Mouse (Mus musculus) heart, postnatal 0 days (tissue): ENCODE results near the gene Zdhhc17. TPM values are rescaled to one million over a fixed set of nuclear protein-coding genes. Genes with fewer than 3 reads are reported as not detected.

Experiments
- ATAC-seq: fragments of 200-750 bp; cut with Nextera tagmentation; 2 replicates; pipeline ENCODE4 v1.8.0; 2017; ENCODE audit warnings: low read depth, moderate number of reproducible peaks, moderate library complexity; ENCODE audit not compliant: insufficient read depth
- DNase-seq: peaks from one replicate; pipeline ENCODE4 v3.0.0-alpha.2; 2016; ENCODE audit warnings: low spot score
- H3K27ac ChIP-seq: fragments of 300-500 bp; sonication (generic); 2 replicates; pipeline ENCODE4 v1.5.1; 2014; ENCODE audit warnings: low read depth, mild to moderate bottlenecking
- H3K27me3 ChIP-seq: fragments of 300-500 bp; sonication (generic); 2 replicates; pipeline ENCODE4 v1.6.1; 2014; ENCODE audit warnings: low read length, mixed read lengths; ENCODE audit not compliant: control insufficient read depth, insufficient read depth
- H3K36me3 ChIP-seq: fragments of 300-500 bp; sonication (generic); replicated peaks from 2 replicates; pipeline ENCODE4 v1.6.1; 2014; ENCODE audit warnings: low read length, mixed read lengths; ENCODE audit not compliant: control insufficient read depth, insufficient read depth
- H3K4me1 ChIP-seq: fragments of 300-500 bp; sonication (generic); 2 replicates; pipeline ENCODE4 v1.6.1; 2014; ENCODE audit warnings: antibody characterized with exemption; ENCODE audit not compliant: control insufficient read depth, insufficient read depth
- H3K4me2 ChIP-seq: fragments of 300-500 bp; sonication (generic); 2 replicates; pipeline ENCODE4 v1.6.1; 2014; ENCODE audit warnings: low read depth, mild to moderate bottlenecking, low read length, moderate library complexity
- H3K4me3 ChIP-seq: fragments of 300-500 bp; sonication (generic); 2 replicates; pipeline ENCODE4 v1.5.1; 2014; ENCODE audit warnings: low read depth, low read length
- H3K9ac ChIP-seq: fragments of 300-500 bp; sonication (generic); replicated peaks from 2 replicates; pipeline ENCODE4 v1.6.1; 2014; ENCODE audit warnings: low read depth, low read length, mixed read lengths
- H3K9me3 ChIP-seq: fragments of 300-500 bp; sonication (generic); replicated peaks from 2 replicates; pipeline ENCODE4 v1.6.1; 2016; ENCODE audit warnings: low read length; ENCODE audit not compliant: control insufficient read depth
- CTCF ChIP-seq: IDR thresholded peaks from 2 replicates; pipeline ENCODE4 v1.5.1; 2016; ENCODE audit warnings: antibody characterized with exemption, control low read depth, low read depth
- EP300 ChIP-seq: IDR thresholded peaks from 2 replicates; pipeline ENCODE4 v1.6.1; 2016; ENCODE audit warnings: antibody characterized with exemption, low read depth
- WGBS: fragments of 180-500 bp; shearing (Covaris S2); extraction: QIAGEN DNeasy Blood & Tissue Kit; methylation state at CpG from one replicate; pipeline ENCODE4 v1.1.7; 2014; 5-methylcytosine and 5-hydroxymethylcytosine counted together
- polyA plus RNA-seq: library from polyadenylated mRNA; unstranded; fragments of >200 nt; fragmentation: Nextera tagmentation; extraction: Ambion mirVana; gene quantifications from 2 replicates; pipeline ENCODE4 v1.2.1, GENCODE M21; 2015
- total RNA-seq: library from RNA; depleted of rRNA; stranded (reverse); fragments of >200 nt; gene quantifications from 2 replicates; pipeline ENCODE4 v1.2.3, GENCODE M21; 2014; ENCODE audit warnings: low replicate concordance

The Zdhhc17 gene
- total and polyA plus RNA-seq, 2 experiments from 2014 or later: 14.9 to 35.5 TPM

DNA sequence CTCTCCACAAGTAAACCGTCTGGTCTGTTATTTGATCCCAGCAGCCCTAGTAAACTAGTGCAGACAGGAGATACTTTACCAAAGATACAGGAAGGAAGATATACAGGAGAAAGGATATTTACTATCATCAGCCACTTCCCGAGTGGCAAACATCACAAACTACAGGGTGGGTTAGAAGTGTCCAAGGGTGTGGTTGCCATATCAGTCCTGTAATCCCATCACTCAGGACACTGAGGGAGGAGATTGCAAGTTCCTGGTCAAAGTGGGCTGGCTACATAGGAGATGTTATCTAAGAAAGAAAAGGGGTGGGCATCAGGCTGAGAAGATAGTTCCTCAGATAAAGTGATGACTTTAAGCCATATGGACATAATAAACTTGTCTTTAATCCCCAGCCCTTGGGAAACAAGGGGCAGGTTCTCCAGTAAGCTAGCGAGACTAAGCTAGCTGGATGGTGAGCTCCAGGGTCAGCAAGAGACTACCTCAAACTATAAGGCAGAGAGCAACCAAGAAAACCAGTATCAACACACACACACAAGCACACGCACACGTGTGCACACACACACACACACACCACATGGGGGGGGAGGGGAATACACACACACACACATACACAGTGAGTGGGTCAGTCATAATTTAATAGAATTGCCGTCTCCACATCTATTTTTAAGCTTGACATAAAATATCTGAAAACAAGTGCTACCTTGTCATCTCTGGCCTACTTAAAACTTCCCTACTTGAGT lies 18.5 kb downstream of the Zdhhc17 start:
- ATAC-seq (no peak), DNase-seq (no peak)
- Histone ChIP-seq H3K9me3 (no peaks in the 10 kb centered on the region), H3K9ac (no peak overlapping the region), H3K4me1 (peaks cover 8% of the 10 kb centered on the region), H3K36me3 (no peaks in the 10 kb centered on the region), H3K27me3 (no peaks in the 10 kb centered on the region), H3K27ac (peak overlapping the region; percentile 4; the same call in 1 of the 2 replicates), H3K4me2 (no peak overlapping the region), H3K4me3 (no peak overlapping the region)
- TF ChIP-seq CTCF (no peak), EP300 (no peak)
- WGBS: 60% methylated on average over 6 of the region's 6 CpGs

DNA sequence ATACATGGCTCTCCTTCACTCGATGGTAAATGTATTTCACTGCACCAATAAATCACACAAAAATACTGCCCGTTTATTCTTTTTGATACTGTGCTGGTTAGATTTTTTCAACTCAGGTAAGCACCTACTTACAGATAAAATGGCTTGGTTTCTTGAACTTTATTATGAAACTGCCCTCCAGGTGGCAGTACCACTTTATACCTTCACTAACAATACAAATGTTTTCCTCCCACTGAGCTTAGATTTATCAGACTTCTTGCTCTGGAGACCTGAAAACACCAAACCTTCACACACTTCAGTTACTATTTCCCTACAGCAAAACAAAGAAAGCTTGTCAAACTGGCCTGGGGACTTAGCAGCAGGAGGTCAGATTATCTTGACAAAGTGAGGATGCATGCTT lies 20.2 kb downstream of the Zdhhc17 start:
- H3K36me3 ChIP-seq: no peaks in the 10 kb centered on the region
- no peak for TF ChIP-seq EP300
- peak; percentile 37 for TF ChIP-seq CTCF
- H3K4me1 ChIP-seq: peaks cover 16% of the 10 kb centered on the region
- ATAC-seq: no peak
- no peak overlapping the region for H3K4me2 ChIP-seq
- H3K27ac ChIP-seq: no peak overlapping the region
- no peak overlapping the region for H3K4me3 ChIP-seq
- DNase-seq: peak; percentile 59
- no peak overlapping the region for H3K9ac ChIP-seq
- H3K9me3 ChIP-seq: no peaks in the 10 kb centered on the region
- 48% methylated on average over 2 of the region's 2 CpGs for WGBS
- no peaks in the 10 kb centered on the region for H3K27me3 ChIP-seq

DNA sequence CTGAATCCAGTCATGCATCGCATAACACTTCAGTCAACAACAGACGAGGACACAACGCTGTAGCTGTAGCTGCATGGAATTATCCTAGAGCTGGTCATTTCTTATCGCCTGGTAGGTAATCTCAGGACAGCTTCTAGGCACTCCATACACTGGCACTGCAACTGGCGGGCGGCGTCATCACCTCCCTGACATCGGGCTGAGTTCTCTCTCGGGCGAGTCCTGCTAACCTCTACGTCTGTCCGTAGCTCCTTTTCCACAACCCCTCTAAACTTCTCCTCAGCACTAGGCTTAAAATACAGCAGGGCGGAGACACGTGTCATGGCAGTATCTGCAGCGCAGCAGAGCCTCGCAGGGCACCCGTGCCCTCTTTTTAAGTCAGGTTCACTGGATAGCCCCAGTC lies 23.3 kb downstream of the Zdhhc17 start:
- peak; percentile 86 for ATAC-seq

DNA sequence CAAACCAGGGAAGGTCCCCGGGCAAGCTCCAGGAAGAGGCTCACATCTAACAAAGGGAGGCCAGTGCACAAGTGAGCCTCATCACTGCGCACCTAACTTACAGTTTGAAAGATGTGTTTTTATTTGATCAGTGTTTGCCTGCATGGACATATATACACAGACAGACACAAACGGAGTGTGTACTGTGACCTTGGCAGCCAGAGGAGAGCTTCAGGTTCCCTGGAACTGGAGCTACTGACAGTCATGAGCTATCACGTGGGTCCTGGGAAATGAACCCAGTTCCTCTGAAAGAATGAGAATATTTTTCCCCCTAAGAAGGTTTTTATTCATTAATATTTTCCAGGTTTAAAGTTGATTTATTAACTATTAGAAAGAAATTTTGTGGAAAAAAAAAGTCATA lies 27.2 kb downstream of the Zdhhc17 start:
- 74% methylated on average over 4 of the region's 4 CpGs for WGBS
- 0 out of 2 replicates have a peak, but pooled peaks cover 13% of the 10 kb centered on the region for H3K4me1 ChIP-seq
- no peaks in the 10 kb centered on the region for H3K27me3 ChIP-seq
- DNase-seq (no peak), ATAC-seq (no peak)
- no peak overlapping the region for H3K4me2 ChIP-seq
- H3K9ac ChIP-seq: no peak overlapping the region
- H3K27ac ChIP-seq: no peak overlapping the region
- TF ChIP-seq EP300 (no peak), CTCF (no peak)
- no peaks in the 10 kb centered on the region for H3K9me3 ChIP-seq
- H3K36me3 ChIP-seq: peaks cover 21% of the 10 kb centered on the region
- H3K4me3 ChIP-seq: no peak overlapping the region

More for the DNA sequence above, 23.3 kb downstream of the Zdhhc17 start:
- H3K27ac ChIP-seq: peak overlapping the region; percentile 65
- H3K27me3 ChIP-seq: no peaks in the 10 kb centered on the region
- H3K4me3 ChIP-seq: 0 out of 2 replicates have a peak overlapping the region, but pooled peaks have one; percentile 2
- H3K4me2 ChIP-seq: peak overlapping the region; percentile 50
- 40% methylated on average over 17 of the region's 17 CpGs for WGBS
- no peaks in the 10 kb centered on the region for H3K9me3 ChIP-seq
- H3K4me1 ChIP-seq: peaks cover 13% of the 10 kb centered on the region; the same call in 1 of the 2 replicates
- peak; percentile 50 for DNase-seq
- TF ChIP-seq CTCF (no peak), EP300 (no peak)
- H3K9ac ChIP-seq: no peak overlapping the region
- H3K36me3 ChIP-seq: no peaks in the 10 kb centered on the region

DNA sequence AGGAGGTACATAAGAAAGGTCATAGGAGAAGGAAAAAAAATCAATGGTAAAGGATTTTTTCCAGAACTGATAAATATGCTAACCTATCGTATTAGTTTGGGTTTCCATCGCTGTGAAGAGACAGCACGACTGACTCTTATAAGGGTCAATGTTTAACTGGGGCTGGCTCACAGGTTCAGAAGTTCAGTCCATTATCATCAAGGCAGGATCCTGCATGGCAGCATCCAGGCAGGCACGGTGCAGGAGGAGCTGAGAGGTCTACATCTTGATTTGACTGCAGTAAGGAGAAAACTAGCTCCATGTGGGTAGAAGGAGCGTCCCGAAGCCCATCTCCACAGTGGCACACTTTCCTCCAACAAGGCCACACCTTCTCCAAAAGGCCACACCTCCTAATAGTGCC lies 29.5 kb downstream of the Zdhhc17 start:
- Histone ChIP-seq H3K36me3 (peaks cover 27% of the 10 kb centered on the region), H3K4me1 (no peaks in the 10 kb centered on the region), H3K27ac (no peak overlapping the region), H3K27me3 (no peaks in the 10 kb centered on the region), H3K9ac (no peak overlapping the region), H3K9me3 (no peaks in the 10 kb centered on the region), H3K4me3 (no peak overlapping the region), H3K4me2 (no peak overlapping the region)
- WGBS: 95% methylated on average over 6 of the region's 6 CpGs
- TF ChIP-seq CTCF (no peak), EP300 (no peak)
- ATAC-seq (no peak), DNase-seq (no peak)

DNA sequence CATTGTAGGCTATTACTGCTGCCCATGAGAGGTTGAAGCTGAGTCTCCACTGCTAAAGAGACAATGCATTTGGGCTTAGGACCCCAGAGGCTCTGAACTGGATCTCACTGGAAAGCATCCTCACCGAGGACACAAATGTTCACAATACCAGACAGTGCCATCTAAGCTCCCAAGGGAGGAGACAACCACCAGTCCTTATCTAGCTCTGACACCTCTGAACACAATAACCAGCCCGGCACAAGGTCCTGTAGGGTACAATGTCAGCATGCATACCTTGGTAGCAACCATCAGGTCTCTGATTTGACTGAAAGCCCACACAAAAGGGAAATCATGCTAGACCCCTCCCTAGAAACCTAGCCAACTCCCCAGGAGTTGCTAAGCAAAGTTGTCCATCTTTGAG lies 30.5 kb downstream of the Zdhhc17 start:
- H3K27ac ChIP-seq: no peak overlapping the region
- no peak overlapping the region for H3K4me2 ChIP-seq
- no peak for ATAC-seq
- no peak overlapping the region for H3K4me3 ChIP-seq
- no peak for DNase-seq
- H3K27me3 ChIP-seq: no peaks in the 10 kb centered on the region
- TF ChIP-seq EP300 (no peak), CTCF (no peak)
- 41% methylated on average over 2 of the region's 2 CpGs for WGBS
- H3K9me3 ChIP-seq: no peaks in the 10 kb centered on the region
- peaks cover 27% of the 10 kb centered on the region for H3K36me3 ChIP-seq
- no peak overlapping the region for H3K9ac ChIP-seq
- no peaks in the 10 kb centered on the region for H3K4me1 ChIP-seq
